Mouse (Mus musculus) stomach, embryonic 16.5 days (tissue): Measurements from ENCODE around the gene Gm3238. TPM values are rescaled to one million over a fixed set of nuclear protein-coding genes. Genes with fewer than 3 reads are reported as not detected.
"Not testable (repeated sequence)": the region's sequence is repeated elsewhere in the genome, so short reads cannot be mapped to it uniquely, and the experiment has no call there.

Experiments
- ATAC-seq: fragments of 200-750 bp; cut with Nextera tagmentation; 2 replicates; pipeline ENCODE4 v1.8.0; 2017; ENCODE audit warnings: moderate number of reproducible peaks, moderate TSS enrichment; ENCODE audit not compliant: insufficient read depth, low FRiP score
- H3K27ac ChIP-seq: fragments of 300-500 bp; sonication (generic); 2 replicates; pipeline ENCODE4 v1.5.1; 2014; ENCODE audit warnings: low read length
- H3K27me3 ChIP-seq: fragments of 300-500 bp; sonication (generic); 2 replicates; pipeline ENCODE4 v1.6.1; 2014; ENCODE audit warnings: low read length, control low read depth, mixed read lengths; ENCODE audit not compliant: control insufficient read depth, insufficient read depth
- H3K36me3 ChIP-seq: fragments of 300-500 bp; sonication (generic); 2 replicates; pipeline ENCODE4 v1.6.1; 2014; ENCODE audit warnings: low read length; ENCODE audit not compliant: control insufficient read depth, insufficient read depth
- H3K4me1 ChIP-seq: fragments of 300-500 bp; sonication (generic); 2 replicates; pipeline ENCODE4 v1.6.1; 2014; ENCODE audit warnings: low read length, control low read depth, mixed read lengths; ENCODE audit not compliant: control insufficient read depth, insufficient read depth
- H3K4me2 ChIP-seq: fragments of 300-500 bp; sonication (generic); 2 replicates; pipeline ENCODE4 v1.6.1; 2014; ENCODE audit warnings: low read depth, low read length, mixed read lengths
- H3K4me3 ChIP-seq: fragments of 300-500 bp; sonication (generic); replicated peaks from 2 replicates; pipeline ENCODE4 v1.5.1; 2014; ENCODE audit warnings: mild to moderate bottlenecking, low read length
- H3K9ac ChIP-seq: fragments of 300-500 bp; sonication (generic); 2 replicates; pipeline ENCODE4 v1.6.1; 2014; ENCODE audit warnings: low read length
- H3K9me3 ChIP-seq: fragments of 300-500 bp; sonication (generic); replicated peaks from 2 replicates; pipeline ENCODE4 v1.6.1; 2016; ENCODE audit warnings: low read length, control low read depth; ENCODE audit not compliant: control insufficient read depth
- WGBS: fragments of 180-500 bp; shearing (Covaris S2); extraction: QIAGEN DNeasy Blood & Tissue Kit; methylation state at CpG from one replicate; pipeline ENCODE4 v1.1.7; 2014; 5-methylcytosine and 5-hydroxymethylcytosine counted together
- polyA plus RNA-seq: library from polyadenylated mRNA; unstranded; fragments of >200 nt; fragmentation: Nextera tagmentation; extraction: Ambion mirVana; gene quantifications from 2 replicates; pipeline ENCODE4 v1.2.1, GENCODE M21; 2015

Gene Gm3238
- polyA plus RNA-seq, 1 experiment from 2014 or later, result not detected

DNA sequence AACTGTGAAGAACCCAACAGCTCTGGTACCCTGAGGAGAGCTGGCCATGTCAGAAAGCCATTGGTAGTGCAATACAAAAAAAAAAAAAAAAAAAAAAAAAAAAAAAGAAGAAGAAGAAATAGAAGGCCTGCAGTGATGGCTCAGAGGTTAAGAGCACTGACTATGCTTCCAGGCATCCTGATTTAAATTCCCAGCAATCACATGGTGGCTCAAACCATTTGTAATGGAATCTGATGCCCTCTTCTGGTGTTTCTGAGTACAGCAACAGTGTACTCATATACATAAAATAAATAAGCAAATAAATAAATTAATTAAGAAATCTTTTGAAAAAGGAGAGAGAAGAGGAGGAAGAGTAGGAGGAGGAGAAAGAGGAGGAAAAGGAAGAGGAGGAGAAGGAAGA, 17.7 kb downstream of the Gm3238 start:
- H3K36me3 ChIP-seq, result no peaks in the 10 kb centered on the region
- no peak for ATAC-seq
- no peak overlapping the region for H3K9ac ChIP-seq
- H3K4me2 ChIP-seq, result no peak overlapping the region
- no peaks in the 10 kb centered on the region for H3K4me1 ChIP-seq
- H3K27me3 ChIP-seq, result no peaks in the 10 kb centered on the region
- no peak overlapping the region for H3K27ac ChIP-seq
- no peak overlapping the region for H3K4me3 ChIP-seq
- H3K9me3 ChIP-seq, result no peaks in the 10 kb centered on the region

GRCm38 (mm10) chr10:77752312-77752711, 18.8 kb downstream of the Gm3238 start:
- H3K9me3 ChIP-seq, H3K27me3 ChIP-seq, ATAC-seq, H3K4me1 ChIP-seq, H3K36me3 ChIP-seq, H3K27ac ChIP-seq, H3K4me2 ChIP-seq, H3K9ac ChIP-seq, H3K4me3 ChIP-seq: not testable (repeated sequence)
- 51% methylated on average over 3 of the region's 3 CpGs for WGBS

- not testable (repeated sequence) for H3K4me2 ChIP-seq, H3K9ac ChIP-seq, H3K27ac ChIP-seq, H3K4me1 ChIP-seq, H3K36me3 ChIP-seq, H3K4me3 ChIP-seq, ATAC-seq, H3K9me3 ChIP-seq, H3K27me3 ChIP-seq
- WGBS, result 87% methylated on average over 1 of the region's 1 CpGs
These were observed 19.9 kb downstream of the Gm3238 start, which contains the start of gene Gm9736 for GRCm38 (mm10) chr10:77751254-77751653. TSS of gene Gm9736 (minus strand) at chr10:77751354.

- not testable (repeated sequence) for H3K27ac ChIP-seq, H3K4me3 ChIP-seq, H3K36me3 ChIP-seq, H3K9ac ChIP-seq, H3K4me2 ChIP-seq, H3K9me3 ChIP-seq, H3K27me3 ChIP-seq, ATAC-seq, H3K4me1 ChIP-seq
- WGBS, result 86% methylated on average over 1 of the region's 1 CpGs
These were observed 20.4 kb downstream of the Gm3238 start for GRCm38 (mm10) chr10:77750686-77751085.

- H3K4me2 ChIP-seq, H3K4me1 ChIP-seq, ATAC-seq, H3K27me3 ChIP-seq, H3K36me3 ChIP-seq, H3K27ac ChIP-seq, H3K4me3 ChIP-seq, H3K9me3 ChIP-seq, H3K9ac ChIP-seq: not testable (repeated sequence)
- 48% methylated on average over 4 of the region's 5 CpGs for WGBS
These were observed 29.0 kb downstream of the Gm3238 start, which contains the start of gene Gm18596 for GRCm38 (mm10) chr10:77741924-77742688. TSS of gene Gm18596 (minus strand) at chr10:77742638.

- WGBS, result 86% methylated on average over 4 of the region's 4 CpGs
- H3K4me2 ChIP-seq, result no peak overlapping the region
- no peak for ATAC-seq
These were observed 32.2 kb downstream of the Gm3238 start for GRCm38 (mm10) chr10:77738929-77739328.

DNA sequence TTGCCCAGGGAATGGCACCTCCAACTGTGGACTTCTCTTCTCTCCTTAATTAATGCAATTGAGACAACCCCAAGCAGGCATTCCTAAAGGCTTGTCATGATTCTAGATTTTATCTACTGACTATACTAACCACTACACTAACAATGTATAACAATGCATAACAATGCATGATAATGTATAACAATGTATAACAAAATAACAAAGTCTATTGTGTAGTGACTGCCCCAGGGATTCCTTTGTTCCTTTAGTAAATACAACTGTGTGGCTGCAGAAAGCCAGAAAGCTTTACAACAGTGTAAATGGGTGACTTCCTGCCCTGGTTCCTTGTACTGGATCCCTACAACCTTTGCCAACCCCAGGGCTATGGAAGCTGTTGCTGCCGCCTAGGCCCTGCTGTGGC, 35.2 kb downstream of the Gm3238 start:
- ATAC-seq, result no peak
- H3K9me3 ChIP-seq, result peaks cover 6% of the 10 kb centered on the region; the same call in 1 of the 2 replicates
- no peak overlapping the region for H3K27ac ChIP-seq
- no peaks in the 10 kb centered on the region for H3K27me3 ChIP-seq
- no peak overlapping the region for H3K9ac ChIP-seq
- H3K4me2 ChIP-seq, result no peak overlapping the region
- WGBS, result 91% methylated on average over 1 of the region's 1 CpGs
- H3K36me3 ChIP-seq, result no peaks in the 10 kb centered on the region
- H3K4me3 ChIP-seq, result no peak overlapping the region
- H3K4me1 ChIP-seq, result no peaks in the 10 kb centered on the region

More at GRCm38 (mm10) chr10:77738929-77739328, 32.2 kb downstream of the Gm3238 start:
- Histone ChIP-seq H3K27me3 (no peaks in the 10 kb centered on the region), H3K36me3 (no peaks in the 10 kb centered on the region), H3K4me1 (no peaks in the 10 kb centered on the region), H3K27ac (no peak overlapping the region), H3K4me3 (no peak overlapping the region), H3K9ac (no peak overlapping the region), H3K9me3 (peaks cover 6% of the 10 kb centered on the region; the same call in 1 of the 2 replicates)

- no peaks in the 10 kb centered on the region for H3K27me3 ChIP-seq
- no peak for ATAC-seq
- no peaks in the 10 kb centered on the region for H3K9me3 ChIP-seq
- no peak overlapping the region for H3K9ac ChIP-seq
- no peak overlapping the region for H3K4me2 ChIP-seq
- H3K36me3 ChIP-seq, result no peaks in the 10 kb centered on the region
- H3K4me1 ChIP-seq, result no peaks in the 10 kb centered on the region
- 46% methylated on average over 4 of the region's 4 CpGs for WGBS
- H3K4me3 ChIP-seq, result no peak overlapping the region
- H3K27ac ChIP-seq, result no peak overlapping the region
These were observed 41.9 kb downstream of the Gm3238 start for GRCm38 (mm10) chr10:77729241-77729640.

DNA sequence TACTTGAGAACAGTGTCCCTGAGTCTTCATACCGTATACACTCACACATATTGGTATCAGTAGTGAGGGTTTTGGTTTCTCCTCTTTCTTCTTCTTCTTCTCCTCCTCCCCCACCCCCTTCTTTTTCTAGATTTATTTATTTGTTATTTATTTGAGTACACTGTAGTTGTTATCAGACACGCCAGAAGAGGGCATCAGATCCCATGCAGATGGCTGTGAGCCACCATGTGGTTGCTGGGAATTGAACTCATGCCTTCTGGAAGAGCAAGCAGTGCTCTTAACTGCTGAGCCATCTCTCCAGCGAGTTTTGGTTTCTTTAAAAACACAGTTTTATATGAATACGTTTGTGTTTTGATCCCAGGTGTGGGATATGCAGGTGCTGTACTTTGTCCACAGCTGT, 42.8 kb downstream of the Gm3238 start:
- H3K9ac ChIP-seq, result no peak overlapping the region
- H3K4me3 ChIP-seq, result no peak overlapping the region
- no peaks in the 10 kb centered on the region for H3K4me1 ChIP-seq
- H3K36me3 ChIP-seq, result no peaks in the 10 kb centered on the region
- H3K27me3 ChIP-seq, result no peaks in the 10 kb centered on the region
- no peak for ATAC-seq
- no peak overlapping the region for H3K27ac ChIP-seq
- no peaks in the 10 kb centered on the region for H3K9me3 ChIP-seq
- WGBS, result 52% methylated on average over 4 of the region's 4 CpGs
- no peak overlapping the region for H3K4me2 ChIP-seq
